Mouse (Mus musculus): ENCODE results near the gene Sfmbt1. TPM values are rescaled to one million over a fixed set of nuclear protein-coding genes. Genes with fewer than 3 reads are reported as not detected.

The Sfmbt1 gene
- polyA plus RNA-seq, 1 experiment from 2014 or later, result 19.8 TPM

DNA sequence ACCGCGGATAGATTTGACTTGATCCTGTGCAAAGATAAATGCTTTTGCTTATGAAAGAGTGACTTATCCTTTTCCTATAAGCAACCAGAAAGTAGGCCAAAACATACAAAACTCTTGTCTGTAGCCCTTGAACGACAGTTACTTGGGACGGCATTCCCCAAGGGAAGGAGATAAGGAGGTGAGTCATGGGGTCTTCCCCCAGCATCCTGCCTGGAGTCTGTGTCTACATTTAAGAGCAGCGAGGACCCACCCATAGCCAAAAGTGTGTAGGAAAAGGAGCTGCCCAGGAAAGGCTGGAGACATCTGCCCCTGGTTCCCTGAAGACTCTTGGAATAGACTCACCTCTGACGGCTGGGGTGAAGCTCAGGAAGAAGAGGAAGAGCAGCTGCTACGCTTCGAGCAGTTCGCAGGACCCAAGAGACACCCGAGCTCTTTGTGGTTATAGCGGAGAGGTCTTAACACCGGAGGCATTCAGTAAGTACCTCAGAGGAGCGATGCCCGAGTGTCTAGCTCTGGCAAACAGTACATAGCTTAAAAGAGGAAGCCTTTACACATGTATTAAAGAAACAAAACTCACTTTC is 122.9 kb downstream of the Sfmbt1 start:
- Histone ChIP-seq H3K9me3 (ENCODE audit: control insufficient read depth, low read length) (no peaks in the 10 kb centered on the region), H3K9ac (ENCODE audit: low read length) (no peak overlapping the region), H3K27ac (replicated peaks; ENCODE audit: low read depth, low read length) (no peak overlapping the region), H3K4me3 (ENCODE audit: low read depth, low read length) (no peak overlapping the region), H3K36me3 (ENCODE audit: control insufficient read depth, insufficient read depth, low read length) (no peaks in the 10 kb centered on the region), H3K4me2 (ENCODE audit: low read depth, severe bottlenecking) (no peak overlapping the region), H3K4me1 (ENCODE audit: control insufficient read depth, insufficient read depth, low read length) (no peaks in the 10 kb centered on the region), H3K27me3 (ENCODE audit: control insufficient read depth, insufficient read depth, low read length) (no peaks in the 10 kb centered on the region)
- DNase-seq (ENCODE audit: low spot score) (no peak), ATAC-seq (ENCODE audit: insufficient number of reproducible peaks, low FRiP score, low TSS enrichment, low read depth) (no peak)
- 90% methylated on average over 14 of the region's 14 CpGs for WGBS

DNA sequence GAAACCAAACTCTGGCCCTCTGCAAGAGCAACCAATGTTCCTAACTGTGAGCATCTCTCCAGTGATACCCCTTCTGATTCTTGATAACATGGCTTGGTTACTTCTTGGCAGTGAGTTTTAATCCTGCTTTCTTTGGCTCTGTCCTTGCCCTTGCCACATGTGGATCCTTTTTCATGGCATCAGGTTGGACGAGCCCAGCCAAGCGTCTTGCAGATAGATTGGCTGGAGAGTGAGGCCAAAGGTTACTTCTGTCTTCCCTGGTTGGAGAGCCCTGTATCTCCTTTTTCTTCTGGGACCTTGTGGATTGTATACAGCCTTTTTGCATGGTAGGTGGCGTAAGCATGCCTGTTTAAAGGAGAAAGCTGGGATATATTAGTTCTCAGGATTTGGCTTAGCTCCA is 129.1 kb downstream of the Sfmbt1 start:
- Histone ChIP-seq H3K27ac (replicated peaks; ENCODE audit: low read depth, low read length) (no peak overlapping the region), H3K4me3 (ENCODE audit: low read depth, low read length) (no peak overlapping the region), H3K36me3 (ENCODE audit: control insufficient read depth, insufficient read depth, low read length) (no peaks in the 10 kb centered on the region), H3K9ac (ENCODE audit: low read length) (no peak overlapping the region), H3K4me1 (ENCODE audit: control insufficient read depth, insufficient read depth, low read length) (no peaks in the 10 kb centered on the region), H3K27me3 (ENCODE audit: control insufficient read depth, insufficient read depth, low read length) (no peaks in the 10 kb centered on the region), H3K4me2 (ENCODE audit: low read depth, severe bottlenecking) (no peak overlapping the region), H3K9me3 (ENCODE audit: control insufficient read depth, low read length) (no peaks in the 10 kb centered on the region)
- DNase-seq (ENCODE audit: low spot score) (no peak), ATAC-seq (ENCODE audit: insufficient number of reproducible peaks, low FRiP score, low TSS enrichment, low read depth) (no peak)
- WGBS, result 95% methylated on average over 3 of the region's 3 CpGs

- Histone ChIP-seq H3K9ac (ENCODE audit: low read length) (no peak overlapping the region), H3K4me1 (ENCODE audit: control insufficient read depth, insufficient read depth, low read length) (no peaks in the 10 kb centered on the region), H3K27ac (replicated peaks; ENCODE audit: low read depth, low read length) (no peak overlapping the region), H3K4me2 (ENCODE audit: low read depth, severe bottlenecking) (no peak overlapping the region), H3K9me3 (ENCODE audit: control insufficient read depth, low read length) (no peaks in the 10 kb centered on the region), H3K27me3 (ENCODE audit: control insufficient read depth, insufficient read depth, low read length) (no peaks in the 10 kb centered on the region), H3K36me3 (ENCODE audit: control insufficient read depth, insufficient read depth, low read length) (no peaks in the 10 kb centered on the region; the same call in 1 of the 2 replicates), H3K4me3 (ENCODE audit: low read depth, low read length) (no peak overlapping the region)
- 95% methylated on average over 5 of the region's 5 CpGs for WGBS
- DNase-seq (ENCODE audit: low spot score), result no peak
- no peak for ATAC-seq (ENCODE audit: insufficient number of reproducible peaks, low FRiP score, low TSS enrichment, low read depth)
Observed at GRCm38 (mm10) chr14:30850504-30850903, 135.9 kb downstream of the Sfmbt1 start.

DNA sequence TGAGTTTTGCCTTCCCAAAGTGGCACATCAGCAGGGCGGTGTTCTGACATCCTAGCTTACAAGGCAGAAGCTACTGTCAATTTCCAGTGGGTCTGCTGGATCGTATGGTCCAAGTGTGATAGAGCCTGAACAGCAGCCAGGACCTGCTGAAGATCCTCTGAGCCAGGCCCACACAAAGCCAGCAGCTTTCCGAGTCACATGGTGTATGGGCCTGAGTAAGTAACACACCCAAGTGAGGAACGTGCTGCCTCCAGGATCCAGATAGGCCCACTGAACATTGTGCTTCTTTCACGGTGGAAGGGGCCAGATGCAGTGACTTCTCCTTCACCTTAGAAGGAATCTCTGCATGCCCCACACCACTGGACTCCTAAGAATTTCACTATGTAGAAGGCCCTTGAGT is 137.7 kb downstream of the Sfmbt1 start:
- no peak for DNase-seq (ENCODE audit: low spot score)
- Histone ChIP-seq H3K36me3 (ENCODE audit: control insufficient read depth, insufficient read depth, low read length) (no peaks in the 10 kb centered on the region; the same call in 1 of the 2 replicates), H3K4me3 (ENCODE audit: low read depth, low read length) (no peak overlapping the region), H3K9ac (ENCODE audit: low read length) (no peak overlapping the region), H3K4me2 (ENCODE audit: low read depth, severe bottlenecking) (no peak overlapping the region), H3K27me3 (ENCODE audit: control insufficient read depth, insufficient read depth, low read length) (no peaks in the 10 kb centered on the region), H3K27ac (replicated peaks; ENCODE audit: low read depth, low read length) (no peak overlapping the region), H3K4me1 (ENCODE audit: control insufficient read depth, insufficient read depth, low read length) (no peaks in the 10 kb centered on the region), H3K9me3 (ENCODE audit: control insufficient read depth, low read length) (no peaks in the 10 kb centered on the region)
- 92% methylated on average over 5 of the region's 5 CpGs for WGBS
- ATAC-seq (ENCODE audit: insufficient number of reproducible peaks, low FRiP score, low TSS enrichment, low read depth), result no peak

GRCm38 (mm10) chr14:30855316-30855715 is 140.7 kb downstream of the Sfmbt1 start:
- H3K9me3 ChIP-seq (ENCODE audit: control insufficient read depth, low read length), result no peaks in the 10 kb centered on the region
- H3K27me3 ChIP-seq (ENCODE audit: control insufficient read depth, insufficient read depth, low read length), result no peaks in the 10 kb centered on the region
- H3K4me2 ChIP-seq (ENCODE audit: low read depth, severe bottlenecking), result no peak overlapping the region
- 91% methylated on average over 3 of the region's 3 CpGs for WGBS
- H3K36me3 ChIP-seq (ENCODE audit: control insufficient read depth, insufficient read depth, low read length), result no peaks in the 10 kb centered on the region; the same call in 1 of the 2 replicates
- no peak overlapping the region for H3K9ac ChIP-seq (ENCODE audit: low read length)
- H3K4me1 ChIP-seq (ENCODE audit: control insufficient read depth, insufficient read depth, low read length), result no peaks in the 10 kb centered on the region
- DNase-seq (ENCODE audit: low spot score) (no peak), ATAC-seq (ENCODE audit: insufficient number of reproducible peaks, low FRiP score, low TSS enrichment, low read depth) (no peak)
- no peak overlapping the region for H3K4me3 ChIP-seq (ENCODE audit: low read depth, low read length)
- no peak overlapping the region for H3K27ac ChIP-seq (replicated peaks; ENCODE audit: low read depth, low read length)

GRCm38 (mm10) chr14:30856885-30857507 is 142.3 kb downstream of the Sfmbt1 start:
- Histone ChIP-seq H3K27ac (replicated peaks; ENCODE audit: low read depth, low read length) (no peak overlapping the region), H3K4me2 (ENCODE audit: low read depth, severe bottlenecking) (no peak overlapping the region), H3K4me1 (ENCODE audit: control insufficient read depth, insufficient read depth, low read length) (no peaks in the 10 kb centered on the region), H3K36me3 (ENCODE audit: control insufficient read depth, insufficient read depth, low read length) (no peaks in the 10 kb centered on the region; the same call in 1 of the 2 replicates), H3K9me3 (ENCODE audit: control insufficient read depth, low read length) (no peaks in the 10 kb centered on the region), H3K27me3 (ENCODE audit: control insufficient read depth, insufficient read depth, low read length) (no peaks in the 10 kb centered on the region), H3K9ac (ENCODE audit: low read length) (no peak overlapping the region), H3K4me3 (ENCODE audit: low read depth, low read length) (no peak overlapping the region)
- no peak for ATAC-seq (ENCODE audit: insufficient number of reproducible peaks, low FRiP score, low TSS enrichment, low read depth)
- 88% methylated on average over 10 of the region's 10 CpGs for WGBS
- no peak for DNase-seq (ENCODE audit: low spot score)

- Histone ChIP-seq H3K4me2 (ENCODE audit: low read depth, severe bottlenecking) (no peak overlapping the region), H3K36me3 (ENCODE audit: control insufficient read depth, insufficient read depth, low read length) (no peaks in the 10 kb centered on the region; the same call in 1 of the 2 replicates), H3K4me1 (ENCODE audit: control insufficient read depth, insufficient read depth, low read length) (no peaks in the 10 kb centered on the region), H3K9ac (ENCODE audit: low read length) (no peak overlapping the region), H3K9me3 (ENCODE audit: control insufficient read depth, low read length) (no peaks in the 10 kb centered on the region), H3K4me3 (ENCODE audit: low read depth, low read length) (no peak overlapping the region), H3K27ac (replicated peaks; ENCODE audit: low read depth, low read length) (no peak overlapping the region), H3K27me3 (ENCODE audit: control insufficient read depth, insufficient read depth, low read length) (no peaks in the 10 kb centered on the region)
- no peak for DNase-seq (ENCODE audit: low spot score)
- ATAC-seq (ENCODE audit: insufficient number of reproducible peaks, low FRiP score, low TSS enrichment, low read depth), result no peak
- WGBS, result 79% methylated on average over 4 of the region's 4 CpGs
Observed at GRCm38 (mm10) chr14:30857990-30858389, 143.3 kb downstream of the Sfmbt1 start.

- no peaks in the 10 kb centered on the region for H3K9me3 ChIP-seq (ENCODE audit: control insufficient read depth, low read length)
- 73% methylated on average over 16 of the region's 16 CpGs for WGBS
- ATAC-seq (ENCODE audit: insufficient number of reproducible peaks, low FRiP score, low TSS enrichment, low read depth) (no peak), DNase-seq (ENCODE audit: low spot score) (no peak)
- no peak overlapping the region for H3K9ac ChIP-seq (ENCODE audit: low read length)
- no peaks in the 10 kb centered on the region for H3K4me1 ChIP-seq (ENCODE audit: control insufficient read depth, insufficient read depth, low read length)
- no peak overlapping the region for H3K27ac ChIP-seq (replicated peaks; ENCODE audit: low read depth, low read length)
- H3K27me3 ChIP-seq (ENCODE audit: control insufficient read depth, insufficient read depth, low read length), result no peaks in the 10 kb centered on the region
- no peak overlapping the region for H3K4me2 ChIP-seq (ENCODE audit: low read depth, severe bottlenecking)
- H3K4me3 ChIP-seq (ENCODE audit: low read depth, low read length), result no peak overlapping the region
- H3K36me3 ChIP-seq (ENCODE audit: control insufficient read depth, insufficient read depth, low read length), result no peaks in the 10 kb centered on the region
Observed at GRCm38 (mm10) chr14:30861421-30862125, 146.9 kb downstream of the Sfmbt1 start.

All from limb, embryonic 11.5 days (tissue).